Mouse (Mus musculus): ENCODE measurements around the gene Lrrc46.

GRCm38 (mm10) chr11:97082977-97083376, 41.8 kb upstream of the Lrrc46 start:
- peak; percentile 55 for TF ChIP-seq CTCF (IDR thresholded peaks at IDR 0.05; ENCODE audit: extremely low read depth, insufficient read depth, low read length)
- no peak for TF ChIP-seq POLR2A (IDR thresholded peaks at IDR 0.05; ENCODE audit: extremely low read depth, insufficient read depth, low read length)
